Mouse (Mus musculus): ENCODE data around the gene Fat4.

DNA sequence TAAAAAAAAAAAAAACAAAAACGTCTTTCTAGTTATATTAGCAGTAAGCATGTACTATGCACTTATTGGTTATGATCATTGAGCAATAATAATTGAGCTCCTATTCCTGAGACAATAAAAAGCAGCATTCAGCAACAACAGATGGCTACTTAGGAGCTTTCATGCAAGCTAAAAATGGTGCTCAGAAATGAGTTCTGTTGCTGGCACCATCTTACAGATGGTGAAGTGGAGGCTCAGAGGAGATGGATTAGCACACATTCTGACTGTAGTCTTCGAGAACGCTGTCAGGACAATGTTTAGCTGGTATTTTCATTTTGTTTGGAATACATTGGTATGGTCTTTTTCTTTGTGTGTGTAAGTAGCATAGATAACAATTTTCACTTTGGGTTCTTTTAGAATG, 20.1 kb downstream of the Fat4 start:
- no peak for TF ChIP-seq POLR2A (IDR thresholded peaks at IDR 0.05; ENCODE audit: borderline replicate concordance, extremely low read depth, insufficient read depth, insufficient read length, poor library complexity, severe bottlenecking)
- no peak for TF ChIP-seq CTCF (IDR thresholded peaks at IDR 0.05; ENCODE audit: borderline replicate concordance, extremely low read depth, insufficient read depth, insufficient read length)

All from brain, embryonic 14.5 days (tissue).